Mouse (Mus musculus) WW6 (cell line): ENCODE results near the gene Slc25a21.

Experiments
- DNase-seq: peaks from one replicate; pipeline ENCODE4 v3.0.0-alpha.2; 2013; ENCODE audit warnings: low read depth, low spot score

Slc25a21 gene

GRCm38 (mm10) chr12:57184401-57185147, 12.7 kb downstream of the Slc25a21 start:
- DNase-seq: no peak

GRCm38 (mm10) chr12:57179465-57180188, 17.6 kb downstream of the Slc25a21 start:
- DNase-seq: no peak

- DNase-seq: no peak
These were observed 18.5 kb downstream of the Slc25a21 start for GRCm38 (mm10) chr12:57178818-57179217.

- no peak for DNase-seq
These were observed 34.0 kb downstream of the Slc25a21 start for GRCm38 (mm10) chr12:57163294-57163693.

GRCm38 (mm10) chr12:57162840-57163239, 34.4 kb downstream of the Slc25a21 start:
- DNase-seq: no peak

GRCm38 (mm10) chr12:57159904-57160303, 37.4 kb downstream of the Slc25a21 start:
- no peak for DNase-seq

- no peak for DNase-seq
These were observed 39.0 kb downstream of the Slc25a21 start for GRCm38 (mm10) chr12:57158266-57158665.

- DNase-seq: no peak
These were observed 58.3 kb downstream of the Slc25a21 start for GRCm38 (mm10) chr12:57138937-57139336.

GRCm38 (mm10) chr12:57137809-57138208, 59.5 kb downstream of the Slc25a21 start:
- no peak for DNase-seq

GRCm38 (mm10) chr12:57118602-57119001, 78.7 kb downstream of the Slc25a21 start:
- DNase-seq: no peak

GRCm38 (mm10) chr12:57115516-57115915, 81.8 kb downstream of the Slc25a21 start:
- DNase-seq: no peak

GRCm38 (mm10) chr12:57109363-57109762, 87.9 kb downstream of the Slc25a21 start:
- DNase-seq: no peak

GRCm38 (mm10) chr12:57102322-57102721, 95.0 kb downstream of the Slc25a21 start:
- no peak for DNase-seq

GRCm38 (mm10) chr12:57100549-57100948, 96.7 kb downstream of the Slc25a21 start:
- DNase-seq: no peak

GRCm38 (mm10) chr12:57099066-57099465, 98.2 kb downstream of the Slc25a21 start:
- DNase-seq: peak; percentile 67

GRCm38 (mm10) chr12:57098371-57098770, 98.9 kb downstream of the Slc25a21 start:
- DNase-seq: peak; percentile 29

GRCm38 (mm10) chr12:57093107-57093506, 104.2 kb downstream of the Slc25a21 start:
- DNase-seq: no peak

- no peak for DNase-seq
These were observed 112.8 kb downstream of the Slc25a21 start for GRCm38 (mm10) chr12:57084519-57084918.

- no peak for DNase-seq
These were observed 113.7 kb downstream of the Slc25a21 start for GRCm38 (mm10) chr12:57083533-57083932.

- no peak for DNase-seq
These were observed 120.7 kb downstream of the Slc25a21 start for GRCm38 (mm10) chr12:57076606-57077005.

- DNase-seq: no peak
These were observed 124.7 kb downstream of the Slc25a21 start for GRCm38 (mm10) chr12:57072616-57073015.

GRCm38 (mm10) chr12:57068607-57069006, 128.7 kb downstream of the Slc25a21 start:
- DNase-seq: no peak

GRCm38 (mm10) chr12:57019737-57020136, 177.5 kb downstream of the Slc25a21 start:
- DNase-seq: no peak
